Mouse (Mus musculus) forebrain, embryonic 14.5 days (tissue): ENCODE measurements at regions not wholly inside any gene's neighbourhood (a gene's known extent, or its start where the extent isn't known, plus 50 kb on each side); places are given as distances from the start of the nearest gene placed in this dataset.

Experiments used
- ATAC-seq: fragments of 200-750 bp; cut with Nextera tagmentation; 2 replicates; pipeline ENCODE4 v1.8.0; 2017; ENCODE audit warnings: mild to moderate bottlenecking, moderate library complexity
- DNase-seq: peaks from one replicate; pipeline ENCODE4 v3.0.0-alpha.2; 2015; ENCODE audit warnings: low spot score
- H3K27ac ChIP-seq: fragments of 300-500 bp; sonication (generic); 2 replicates; pipeline ENCODE4 v1.5.1; 2014; ENCODE audit warnings: low read depth, mild to moderate bottlenecking, control low read depth, low read length, moderate library complexity
- H3K27me3 ChIP-seq: fragments of 300-500 bp; sonication (generic); replicated peaks from 2 replicates; pipeline ENCODE4 v1.6.1; 2014; ENCODE audit warnings: low read length, control low read depth, mixed read lengths; ENCODE audit not compliant: control insufficient read depth, insufficient read depth
- H3K36me3 ChIP-seq: fragments of 300-500 bp; sonication (generic); 2 replicates; pipeline ENCODE4 v1.6.1; 2014; ENCODE audit warnings: low read length, control low read depth; ENCODE audit not compliant: control insufficient read depth, insufficient read depth
- H3K4me1 ChIP-seq: fragments of 300-500 bp; sonication (generic); 2 replicates; pipeline ENCODE4 v1.6.1; 2014; ENCODE audit warnings: antibody characterized with exemption, low read length, control low read depth; ENCODE audit not compliant: control insufficient read depth, insufficient read depth
- H3K4me2 ChIP-seq: fragments of 300-500 bp; sonication (generic); 2 replicates; pipeline ENCODE4 v1.6.1; 2014; ENCODE audit warnings: mild to moderate bottlenecking, control low read depth, low read length
- H3K4me3 ChIP-seq: fragments of 300-500 bp; sonication (generic); 2 replicates; pipeline ENCODE4 v1.5.1; 2014; ENCODE audit warnings: low read depth, low read length, control low read depth
- H3K9ac ChIP-seq: fragments of 300-500 bp; sonication (generic); 2 replicates; pipeline ENCODE4 v1.6.1; 2014; ENCODE audit warnings: mild to moderate bottlenecking, low read length, control low read depth, moderate library complexity
- H3K9me3 ChIP-seq: fragments of 300-500 bp; sonication (generic); replicated peaks from 2 replicates; pipeline ENCODE4 v1.6.1; 2016; ENCODE audit warnings: low read length, control low read depth, mixed read lengths; ENCODE audit not compliant: control insufficient read depth
- WGBS: fragments of 180-500 bp; shearing (Covaris S2); extraction: QIAGEN DNeasy Blood & Tissue Kit; methylation state at CpG from one replicate; pipeline ENCODE4 v1.1.7; 2014; 5-methylcytosine and 5-hydroxymethylcytosine counted together

GRCm38 (mm10) chr10:68970521-68970920, 180.7 kb upstream of the Rhobtb1 start:
- H3K4me2 ChIP-seq, result no peak overlapping the region
- no peak for ATAC-seq
- H3K4me1 ChIP-seq, result peaks cover 5% of the 10 kb centered on the region; the same call in 1 of the 2 replicates
- H3K27ac ChIP-seq, result no peak overlapping the region
- DNase-seq, result no peak
- H3K9ac ChIP-seq, result no peak overlapping the region
- 90% methylated on average over 2 of the region's 2 CpGs for WGBS
- no peaks in the 10 kb centered on the region for H3K36me3 ChIP-seq
- H3K4me3 ChIP-seq, result no peak overlapping the region
- no peaks in the 10 kb centered on the region for H3K27me3 ChIP-seq
- H3K9me3 ChIP-seq, result no peaks in the 10 kb centered on the region

- Histone ChIP-seq H3K9ac (no peak overlapping the region), H3K27me3 (no peaks in the 10 kb centered on the region), H3K4me2 (no peak overlapping the region), H3K27ac (no peak overlapping the region), H3K36me3 (no peaks in the 10 kb centered on the region), H3K4me3 (no peak overlapping the region), H3K9me3 (no peaks in the 10 kb centered on the region), H3K4me1 (no peaks in the 10 kb centered on the region)
- WGBS, result 58% methylated on average over 7 of the region's 7 CpGs
- ATAC-seq (no peak), DNase-seq (peak; percentile 33)
Measured at GRCm38 (mm10) chr10:68974771-68975170, 176.5 kb upstream of the Rhobtb1 start.

GRCm38 (mm10) chr10:68976443-68977025, 174.7 kb upstream of the Rhobtb1 start:
- DNase-seq (no peak), ATAC-seq (no peak)
- Histone ChIP-seq H3K4me3 (no peak overlapping the region), H3K36me3 (no peaks in the 10 kb centered on the region), H3K27ac (no peak overlapping the region), H3K9ac (no peak overlapping the region), H3K9me3 (no peaks in the 10 kb centered on the region), H3K4me1 (no peaks in the 10 kb centered on the region), H3K4me2 (no peak overlapping the region), H3K27me3 (no peaks in the 10 kb centered on the region)
- WGBS, result 90% methylated on average over 10 of the region's 10 CpGs

DNA sequence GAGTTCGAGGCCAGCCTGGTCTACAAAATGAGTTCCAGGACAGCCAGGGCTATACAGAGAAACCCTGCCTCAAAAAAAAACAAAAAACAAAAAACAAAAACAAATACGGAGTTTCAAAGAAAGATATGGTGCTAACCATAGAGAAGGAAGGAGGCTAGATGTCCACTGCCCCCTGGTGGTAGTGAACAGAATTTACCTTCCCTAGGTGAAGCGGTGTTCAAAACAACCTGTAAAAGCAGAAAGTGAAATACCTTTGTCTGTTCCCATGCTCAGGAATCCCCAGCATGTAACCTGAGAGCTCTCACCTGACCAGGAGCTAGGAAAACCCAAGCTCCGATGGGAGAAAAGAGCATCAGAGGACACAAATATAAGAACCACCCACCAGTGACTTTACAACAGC, 173.1 kb upstream of the Rhobtb1 start:
- Histone ChIP-seq H3K9ac (no peak overlapping the region), H3K27ac (no peak overlapping the region), H3K27me3 (no peaks in the 10 kb centered on the region), H3K4me2 (no peak overlapping the region), H3K36me3 (no peaks in the 10 kb centered on the region), H3K4me3 (no peak overlapping the region), H3K4me1 (no peaks in the 10 kb centered on the region), H3K9me3 (no peaks in the 10 kb centered on the region)
- DNase-seq (no peak), ATAC-seq (no peak)
- WGBS, result 72% methylated on average over 4 of the region's 4 CpGs

GRCm38 (mm10) chr10:68979949-68980348, 171.3 kb upstream of the Rhobtb1 start:
- 89% methylated on average over 7 of the region's 7 CpGs for WGBS
- no peaks in the 10 kb centered on the region for H3K36me3 ChIP-seq
- H3K9ac ChIP-seq, result no peak overlapping the region
- DNase-seq, result no peak
- ATAC-seq, result no peak
- H3K9me3 ChIP-seq, result no peaks in the 10 kb centered on the region
- H3K27me3 ChIP-seq, result no peaks in the 10 kb centered on the region
- H3K4me2 ChIP-seq, result no peak overlapping the region
- H3K4me1 ChIP-seq, result no peaks in the 10 kb centered on the region
- no peak overlapping the region for H3K4me3 ChIP-seq
- H3K27ac ChIP-seq, result no peak overlapping the region

DNA sequence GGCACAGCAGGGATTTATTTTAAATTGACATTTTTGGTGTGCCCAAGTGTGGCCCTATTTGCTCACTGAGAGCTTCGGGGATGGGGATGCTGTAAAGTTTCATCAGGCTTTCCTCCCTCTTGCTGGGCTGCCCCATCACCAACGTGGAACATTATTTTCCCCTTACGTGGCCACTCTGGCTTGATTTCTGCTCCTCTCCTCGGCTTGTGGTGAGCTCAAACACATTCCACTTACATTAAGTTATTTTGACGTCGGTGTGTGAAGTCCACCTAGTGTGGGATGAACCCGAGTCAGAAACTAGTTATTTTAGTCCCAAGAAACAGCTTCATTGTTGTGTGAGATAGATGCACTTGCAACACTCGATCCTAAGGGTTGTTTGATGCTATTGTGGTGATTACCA, 168.9 kb upstream of the Rhobtb1 start:
- ATAC-seq (no peak), DNase-seq (no peak)
- H3K27me3 ChIP-seq, result no peaks in the 10 kb centered on the region
- no peaks in the 10 kb centered on the region for H3K4me1 ChIP-seq
- no peaks in the 10 kb centered on the region for H3K36me3 ChIP-seq
- no peaks in the 10 kb centered on the region for H3K9me3 ChIP-seq
- H3K27ac ChIP-seq, result no peak overlapping the region
- no peak overlapping the region for H3K4me3 ChIP-seq
- H3K9ac ChIP-seq, result no peak overlapping the region
- H3K4me2 ChIP-seq, result no peak overlapping the region
- WGBS, result 85% methylated on average over 8 of the region's 8 CpGs

GRCm38 (mm10) chr10:68990584-68990983, 160.7 kb upstream of the Rhobtb1 start:
- H3K27ac ChIP-seq, result no peak overlapping the region
- H3K9me3 ChIP-seq, result no peaks in the 10 kb centered on the region
- no peaks in the 10 kb centered on the region for H3K4me1 ChIP-seq
- H3K9ac ChIP-seq, result no peak overlapping the region
- H3K27me3 ChIP-seq, result no peaks in the 10 kb centered on the region
- no peak overlapping the region for H3K4me3 ChIP-seq
- no peak for DNase-seq
- H3K4me2 ChIP-seq, result no peak overlapping the region
- ATAC-seq, result no peak
- 95% methylated on average over 6 of the region's 6 CpGs for WGBS
- no peaks in the 10 kb centered on the region for H3K36me3 ChIP-seq

- DNase-seq, result no peak
- Histone ChIP-seq H3K27me3 (no peaks in the 10 kb centered on the region), H3K4me1 (no peaks in the 10 kb centered on the region), H3K4me3 (no peak overlapping the region), H3K36me3 (no peaks in the 10 kb centered on the region), H3K9me3 (no peaks in the 10 kb centered on the region; the same call in 1 of the 2 replicates), H3K4me2 (no peak overlapping the region), H3K9ac (no peak overlapping the region), H3K27ac (no peak overlapping the region)
- ATAC-seq, result no peak
- 91% methylated on average over 6 of the region's 6 CpGs for WGBS
Measured at GRCm38 (mm10) chr10:68999610-69000009, 151.6 kb upstream of the Rhobtb1 start.

GRCm38 (mm10) chr10:69001654-69002435, 149.4 kb upstream of the Rhobtb1 start:
- Histone ChIP-seq H3K4me1 (no peaks in the 10 kb centered on the region), H3K4me3 (no peak overlapping the region), H3K9ac (no peak overlapping the region), H3K4me2 (no peak overlapping the region), H3K27me3 (no peaks in the 10 kb centered on the region), H3K27ac (no peak overlapping the region), H3K9me3 (no peaks in the 10 kb centered on the region; the same call in 1 of the 2 replicates), H3K36me3 (no peaks in the 10 kb centered on the region)
- ATAC-seq (no peak), DNase-seq (no peak)
- 93% methylated on average over 12 of the region's 12 CpGs for WGBS
